19 mouse cellular contexts compared by ENCODE assay signal in genomic region chr6:8506631-8507030, GRCm38 (mm10).
"Had no signal": no experiment of that assay in that cellular context is flagged by ENCODE, and none has a peak within 500 bp of the region (broad histone marks: within the 10 kb centered on the region; RNA-seq: fewer than 3 reads in every experiment).

No protein-coding gene starts in this region.

- DNase-seq: kidney, postnatal 10 days; liver; liver, postnatal 0 days; lung, embryonic 14.5 days; retina, postnatal 1 day; right cerebral cortex, postnatal 25 days; thymus, postnatal 25 days had no signal

- H3K4me3 ChIP-seq: kidney, embryonic 15.5 days; limb, embryonic 10.5 days; limb, embryonic 13.5 days; midbrain, embryonic 10.5 days; midbrain, embryonic 13.5 days; myocyte; neural tube, embryonic 13.5 days; stomach, embryonic 15.5 days had no signal

- H3K9ac ChIP-seq: kidney, embryonic 15.5 days; limb, embryonic 13.5 days; liver, embryonic 14.5 days; liver, postnatal 0 days; lung, embryonic 14.5 days; midbrain, embryonic 13.5 days; neural tube, embryonic 13.5 days; stomach, embryonic 15.5 days had no signal

- H3K27ac ChIP-seq: kidney, embryonic 15.5 days; limb, embryonic 10.5 days; limb, embryonic 13.5 days; liver, embryonic 14.5 days; macrophage; midbrain, embryonic 10.5 days; midbrain, embryonic 13.5 days; neural tube, embryonic 13.5 days; stomach, embryonic 15.5 days had no signal

- H3K4me2 ChIP-seq: kidney, embryonic 15.5 days; limb, embryonic 13.5 days; lung, embryonic 14.5 days; midbrain, embryonic 13.5 days; neural tube, embryonic 13.5 days; stomach, embryonic 15.5 days had no signal

- H3K27me3 ChIP-seq: kidney, embryonic 15.5 days; limb, embryonic 13.5 days; midbrain, embryonic 13.5 days; neural tube, embryonic 13.5 days; stomach, embryonic 15.5 days had no signal

- H3K9me3 ChIP-seq: kidney, embryonic 15.5 days; limb, embryonic 10.5 days; limb, embryonic 13.5 days; midbrain, embryonic 10.5 days; midbrain, embryonic 13.5 days; neural tube, embryonic 13.5 days; stomach, embryonic 15.5 days had no signal

- H3K36me3 ChIP-seq: kidney, embryonic 15.5 days; limb, embryonic 10.5 days; limb, embryonic 13.5 days; midbrain, embryonic 10.5 days; midbrain, embryonic 13.5 days; neural tube, embryonic 13.5 days; stomach, embryonic 15.5 days had no signal

- ATAC-seq: liver, postnatal 0 days; lung, postnatal 0 days; midbrain, embryonic 13.5 days; midbrain, embryonic 16.5 days had no signal
